ENCODE assay signal across 23 mouse cellular contexts in genomic region chr1:73728377-73728776, GRCm38 (mm10).
"Had no signal": no experiment of that assay in that cellular context is flagged by ENCODE, and none has a peak within 500 bp of the region (broad histone marks: within the 10 kb centered on the region; RNA-seq: fewer than 3 reads in every experiment).

No protein-coding gene starts in this region.

- H3K4me1 ChIP-seq: heart, embryonic 13.5 days; hindbrain, embryonic 10.5 days; hindbrain, embryonic 12.5 days; intestine, embryonic 15.5 days; limb, embryonic 13.5 days had no signal

- H3K4me3 ChIP-seq: gastrocnemius, adult 2 months; heart, embryonic 10.5 days; heart, embryonic 13.5 days; heart, embryonic 15.5 days; hindbrain, embryonic 10.5 days; hindbrain, embryonic 12.5 days; intestine, embryonic 15.5 days; layer of hippocampus, adult 2 months; left cerebral cortex, adult 2 months; limb, embryonic 13.5 days had no signal

- DNase-seq: gastrocnemius, adult 2 months; gastrocnemius, postnatal 10 days; gastrocnemius, postnatal 25 days; heart, postnatal 4 days; kidney, adult 18-20 months; kidney, adult 8-10 months; kidney, postnatal 10 days; kidney, postnatal 25 days; kidney, postnatal 4 days; liver had no signal

- H3K9ac ChIP-seq: heart, embryonic 13.5 days; heart, embryonic 15.5 days; hindbrain, embryonic 12.5 days; hindbrain, embryonic 14.5 days; intestine, embryonic 15.5 days; limb, embryonic 13.5 days had no signal

- H3K4me2 ChIP-seq: heart, embryonic 13.5 days; heart, embryonic 15.5 days; hindbrain, embryonic 12.5 days; hindbrain, embryonic 14.5 days; intestine, embryonic 15.5 days; limb, embryonic 13.5 days had no signal

- H3K9me3 ChIP-seq: heart, embryonic 15.5 days; hindbrain, embryonic 10.5 days; hindbrain, embryonic 12.5 days; intestine, embryonic 15.5 days; limb, embryonic 13.5 days had no signal

- ATAC-seq: hindbrain, embryonic 16.5 days; inflammation-experienced regulatory T-cells, adult 6 months; intestine, embryonic 15.5 days; intestine, postnatal 0 days had no signal

- H3K27ac ChIP-seq: gastrocnemius, adult 2 months; heart, embryonic 10.5 days; heart, embryonic 13.5 days; hindbrain, embryonic 10.5 days; hindbrain, embryonic 12.5 days; hindbrain, embryonic 14.5 days; intestine, embryonic 15.5 days; layer of hippocampus, adult 2 months; left cerebral cortex, adult 2 months; limb, embryonic 13.5 days had no signal

- H3K36me3 ChIP-seq: heart, embryonic 10.5 days; heart, embryonic 13.5 days; heart, embryonic 15.5 days; hindbrain, embryonic 10.5 days; hindbrain, embryonic 12.5 days; intestine, embryonic 15.5 days; limb, embryonic 13.5 days had no signal

- H3K27me3 ChIP-seq: heart, embryonic 13.5 days; heart, embryonic 15.5 days; hindbrain, embryonic 12.5 days; intestine, embryonic 15.5 days; limb, embryonic 13.5 days had no signal
